Mouse (Mus musculus) cerebellum, adult 2 months (tissue): ENCODE data around the gene Uts2. TPM values are rescaled to one million over a fixed set of nuclear protein-coding genes. Genes with fewer than 3 reads are reported as not detected.

Source experiments
- DNase-seq, 2 experiments: peaks; one replicate each; pipeline ENCODE4 v3.0.0; 2021
- H3K27ac ChIP-seq: fragments of 200-500 bp; 2 replicates; pipeline ENCODE4 v1.5.1; 2012; ENCODE audit warnings: low read length, control low read depth, inconsistent platforms; ENCODE audit not compliant: insufficient read depth
- H3K27me3 ChIP-seq: fragments of 200-500 bp; 2 replicates; pipeline ENCODE4 v1.6.1; 2012; ENCODE audit warnings: inconsistent platforms, mild to moderate bottlenecking, low read length, moderate library complexity; ENCODE audit not compliant: control insufficient read depth, insufficient read depth
- H3K4me1 ChIP-seq: fragments of 200-500 bp; 2 replicates; pipeline ENCODE4 v1.6.1; 2011; ENCODE audit warnings: low read length; ENCODE audit not compliant: control insufficient read depth, insufficient read depth
- H3K4me3 ChIP-seq: fragments of 200-500 bp; replicated peaks from 2 replicates; pipeline ENCODE3; 2011; ENCODE audit warnings: mild to moderate bottlenecking, low read depth, low read length, control low read depth; ENCODE audit not compliant: insufficient read depth
- CTCF ChIP-seq: fragments of 200-500 bp; IDR thresholded peaks from 2 replicates; pipeline ENCODE4 v1.5.1; 2011; ENCODE audit warnings: low read depth, mild to moderate bottlenecking, control low read depth, low read length, moderate library complexity, borderline replicate concordance; ENCODE audit not compliant: insufficient read depth
- POLR2A ChIP-seq: fragments of 200-500 bp; IDR thresholded peaks from 2 replicates; pipeline ENCODE4 v1.6.1; 2011; ENCODE audit warnings: low read length, control low read depth, borderline replicate concordance; ENCODE audit not compliant: insufficient read depth
- WGBS: fragments of 180-500 bp; shearing (Covaris S2); methylation state at CpG from one replicate; pipeline ENCODE4 v1.1.7; 2018; 5-methylcytosine and 5-hydroxymethylcytosine counted together
- polyA plus RNA-seq: library from polyadenylated mRNA; depleted of rRNA; stranded (reverse); fragments of >200 nt; gene quantifications from 2 replicates; pipeline ENCODE4 v1.2.3, GENCODE M21; 2012

Uts2 gene
- polyA plus RNA-seq, 1 experiment = 3.1 TPM

GRCm38 (mm10) chr4:150964635-150965554, 32.0 kb upstream of the Uts2 start:
- TF ChIP-seq POLR2A = no peak
- TF ChIP-seq CTCF = peak; percentile 85
- Histone ChIP-seq H3K27me3 (no peaks in the 10 kb centered on the region), H3K4me3 (no peak overlapping the region), H3K27ac (no peak overlapping the region), H3K4me1 (no peaks in the 10 kb centered on the region)
- DNase-seq = peak; percentile 65 to 83
- 11% methylated on average over 25 of the region's 25 CpGs for WGBS

DNA sequence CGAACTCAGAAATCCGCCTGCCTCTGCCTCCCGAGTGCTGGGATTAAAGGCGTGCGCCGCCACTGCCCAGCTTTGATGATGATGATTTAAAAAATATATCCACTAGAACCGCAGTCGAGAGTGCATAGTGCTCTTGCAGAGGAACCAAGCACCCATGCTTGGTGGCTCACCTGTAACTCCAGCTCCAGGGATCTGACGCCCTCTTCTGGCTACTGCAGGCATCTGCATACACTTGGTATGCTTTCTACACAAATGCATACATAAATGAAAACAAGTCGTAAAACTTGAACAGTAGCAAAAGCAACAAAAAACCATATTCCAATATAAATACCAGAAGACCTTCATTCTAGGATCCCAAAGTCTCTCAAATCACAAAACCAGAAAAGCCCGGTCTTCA, 31.3 kb upstream of the Uts2 start:
- Histone ChIP-seq H3K27ac (no peak overlapping the region), H3K4me3 (no peak overlapping the region), H3K27me3 (no peaks in the 10 kb centered on the region), H3K4me1 (no peaks in the 10 kb centered on the region)
- 72% methylated on average over 11 of the region's 11 CpGs for WGBS
- no peak for DNase-seq
- TF ChIP-seq POLR2A = no peak
- TF ChIP-seq CTCF = peak; percentile 36; the same call in 1 of the 2 replicates

DNA sequence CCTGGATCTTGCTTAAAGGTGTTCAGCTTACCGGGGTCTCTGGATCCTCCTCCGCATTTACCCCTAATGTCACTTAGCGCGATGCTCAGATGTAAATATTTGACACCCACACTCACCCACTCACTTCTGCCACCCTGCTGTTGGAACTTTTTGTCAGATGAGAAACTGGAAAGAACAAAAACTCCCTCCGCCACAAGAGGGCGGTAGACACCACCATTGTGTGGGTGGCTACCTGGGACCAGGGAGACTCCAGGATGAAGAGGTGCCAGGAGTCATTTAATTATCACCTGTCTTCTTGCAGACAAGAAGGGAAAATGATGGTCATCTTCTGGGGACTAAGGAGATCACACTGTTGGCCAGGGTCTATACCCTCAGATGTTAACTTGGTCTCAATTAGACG, 30.3 kb upstream of the Uts2 start:
- 24% methylated on average over 7 of the region's 7 CpGs for WGBS

GRCm38 (mm10) chr4:150968956-150969355, 27.9 kb upstream of the Uts2 start:
- H3K4me3 ChIP-seq = no peak overlapping the region
- no peak for DNase-seq
- 88% methylated on average over 8 of the region's 8 CpGs for WGBS
- no peaks in the 10 kb centered on the region for H3K4me1 ChIP-seq
- no peak overlapping the region for H3K27ac ChIP-seq
- TF ChIP-seq POLR2A = no peak
- no peak for TF ChIP-seq CTCF
- no peaks in the 10 kb centered on the region for H3K27me3 ChIP-seq

More for the DNA sequence above, 30.3 kb upstream of the Uts2 start:
- Histone ChIP-seq H3K27ac (no peak overlapping the region), H3K4me3 (no peak overlapping the region), H3K4me1 (no peaks in the 10 kb centered on the region), H3K27me3 (no peaks in the 10 kb centered on the region)
- DNase-seq = peak; percentile 49 to 55
- TF ChIP-seq POLR2A (no peak), CTCF (peak; percentile 76)

- Histone ChIP-seq H3K4me3 (no peak overlapping the region), H3K27ac (no peak overlapping the region), H3K27me3 (no peaks in the 10 kb centered on the region), H3K4me1 (no peaks in the 10 kb centered on the region)
- 55% methylated on average over 8 of the region's 8 CpGs for WGBS
- no peak for TF ChIP-seq POLR2A
- TF ChIP-seq CTCF = no peak
- peak in 1 of 2 experiments; percentile 28 for DNase-seq
Observed at GRCm38 (mm10) chr4:150973264-150973663, 23.6 kb upstream of the Uts2 start.

DNA sequence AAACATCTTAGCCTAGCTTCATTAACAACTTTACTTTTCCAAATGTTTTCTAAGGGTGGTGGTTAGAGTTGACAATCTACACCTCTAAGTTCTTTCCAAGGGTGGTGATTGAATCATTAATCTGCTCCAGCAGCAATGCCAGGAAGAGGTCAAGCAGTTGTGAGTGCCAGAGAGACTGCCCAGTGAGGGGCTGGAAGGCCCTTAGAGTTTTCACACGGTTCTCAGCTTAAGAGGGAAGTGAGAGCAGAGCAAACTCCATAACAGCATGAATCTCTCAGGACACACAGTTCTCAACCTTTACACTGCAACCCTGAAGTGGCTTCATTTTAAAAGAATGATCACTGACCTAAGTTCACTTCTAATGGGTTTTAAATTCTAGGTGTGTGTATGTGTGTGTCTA, 21.8 kb upstream of the Uts2 start:
- no peak for TF ChIP-seq CTCF
- no peak for TF ChIP-seq POLR2A
- DNase-seq = no peak
- Histone ChIP-seq H3K4me3 (no peak overlapping the region), H3K27me3 (no peaks in the 10 kb centered on the region), H3K27ac (no peak overlapping the region), H3K4me1 (no peaks in the 10 kb centered on the region)
- WGBS = 20% methylated on average over 1 of the region's 1 CpGs

GRCm38 (mm10) chr4:150978156-150978910, 18.6 kb upstream of the Uts2 start:
- no peaks in the 10 kb centered on the region for H3K4me1 ChIP-seq
- H3K27me3 ChIP-seq = no peaks in the 10 kb centered on the region
- no peak for TF ChIP-seq POLR2A
- TF ChIP-seq CTCF = no peak
- H3K27ac ChIP-seq = no peak overlapping the region
- WGBS = 77% methylated on average over 21 of the region's 21 CpGs
- H3K4me3 ChIP-seq = no peak overlapping the region
- no peak for DNase-seq
